In the genomic region with DNA sequence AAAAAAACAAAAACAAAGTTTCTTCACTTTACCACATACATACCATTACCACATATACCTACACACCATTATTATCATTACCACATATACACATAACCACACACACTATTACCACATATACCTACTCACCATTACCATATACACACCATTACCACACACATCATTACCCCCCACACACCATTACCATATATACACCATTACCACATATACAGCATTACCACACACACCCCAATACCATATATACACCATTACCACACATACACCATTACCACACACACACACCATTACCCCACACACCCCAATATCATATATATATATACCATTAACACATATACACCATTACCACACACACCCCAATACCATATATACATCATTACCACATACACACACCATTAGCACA, we compare ENCODE assay signal across 25 mouse cellular contexts. TPM values are rescaled to one million over a fixed set of nuclear protein-coding genes. Genes with fewer than 3 reads are reported as not detected.
DNase-seq lines count a peak whose midpoint lies in the region; ATAC-seq lines count a peak whose summit lies in the region.
"Had no signal": no experiment of that assay in that cellular context is flagged by ENCODE, and none has a peak within 500 bp of the region (broad histone marks: within the 10 kb centered on the region; RNA-seq: fewer than 3 reads in every experiment).

No protein-coding gene starts in this region.

- no peak for DNase-seq in embryonic facial prominence, embryonic 11.5 days (ENCODE audit: low spot score)
- no peak for DNase-seq in embryonic facial prominence, embryonic 10.5 days (ENCODE audit: low spot score)
- no peak for DNase-seq in hindbrain, embryonic 11.5 days (ENCODE audit: low spot score)
- DNase-seq in midbrain, embryonic 14.5 days = no peak
- no peak for DNase-seq in adrenal gland, adult (ENCODE audit: inconsistent age in 2 of 2, low spot score in 1 of 2)
- DNase-seq: adrenal gland, postnatal 25 days; cerebellum, adult 9-10 months; gastrocnemius, adult 2 months; heart, postnatal 4 days; kidney, adult 18-20 months; kidney, postnatal 14 days; thymus, postnatal 14 days had no signal

- no peak overlapping the region for H3K9ac ChIP-seq in embryonic facial prominence, embryonic 11.5 days (replicated peaks; ENCODE audit: low read length)
- H3K9ac ChIP-seq in hindbrain, embryonic 16.5 days (ENCODE audit: low read depth, low read length) = no peak overlapping the region
- no peak overlapping the region for H3K9ac ChIP-seq in hindbrain, embryonic 11.5 days (ENCODE audit: low read depth, low read length)
- no peak overlapping the region for H3K9ac ChIP-seq in midbrain, embryonic 15.5 days
- no peak overlapping the region for H3K9ac ChIP-seq in midbrain, embryonic 14.5 days (replicated peaks; ENCODE audit: low read length)
- H3K9ac ChIP-seq: embryonic facial prominence, embryonic 13.5 days; limb, embryonic 12.5 days; liver, embryonic 15.5 days; neural tube, embryonic 12.5 days had no signal

- no peaks in the 10 kb centered on the region for H3K27me3 ChIP-seq in embryonic facial prominence, embryonic 11.5 days (ENCODE audit: control insufficient read depth, insufficient read depth, low read length)
- H3K27me3 ChIP-seq in embryonic facial prominence, embryonic 10.5 days (replicated peaks; ENCODE audit: low read depth, poor library complexity, severe bottlenecking) = no peaks in the 10 kb centered on the region
- H3K27me3 ChIP-seq in hindbrain, embryonic 16.5 days (replicated peaks; ENCODE audit: control insufficient read depth, insufficient read depth, low read length) = no peaks in the 10 kb centered on the region
- H3K27me3 ChIP-seq in hindbrain, embryonic 11.5 days (ENCODE audit: control insufficient read depth, insufficient read depth, low read length) = no peaks in the 10 kb centered on the region
- H3K27me3 ChIP-seq in midbrain, embryonic 15.5 days (replicated peaks) = no peaks in the 10 kb centered on the region
- H3K27me3 ChIP-seq in midbrain, embryonic 14.5 days (ENCODE audit: control insufficient read depth, insufficient read depth, low read length) = no peaks in the 10 kb centered on the region
- H3K27me3 ChIP-seq: embryonic facial prominence, embryonic 13.5 days; limb, embryonic 12.5 days; liver, embryonic 15.5 days; neural tube, embryonic 12.5 days had no signal

- ATAC-seq in embryonic facial prominence, embryonic 11.5 days (replicated peaks; ENCODE audit: insufficient number of reproducible peaks, low FRiP score, low TSS enrichment, low read depth) = peak; percentile 71
- ATAC-seq in hindbrain, embryonic 16.5 days = peak; percentile 21
- ATAC-seq in hindbrain, embryonic 11.5 days (ENCODE audit: low FRiP score) = no peak
- peak; percentile 43; the same call in 1 of the 2 replicates for ATAC-seq in midbrain, embryonic 15.5 days (replicated peaks)
- no peak for ATAC-seq in midbrain, embryonic 14.5 days (ENCODE audit: low FRiP score, low TSS enrichment)
- peak; percentile 59 for ATAC-seq in megakaryocyte, adult 5-6 weeks (ENCODE audit: poor library complexity, severe bottlenecking)
- ATAC-seq: inflammation-experienced regulatory T-cells, adult 6 months had no signal

- no peaks in the 10 kb centered on the region for H3K9me3 ChIP-seq in embryonic facial prominence, embryonic 11.5 days (replicated peaks; ENCODE audit: control insufficient read depth, low read length)
- H3K9me3 ChIP-seq in embryonic facial prominence, embryonic 10.5 days = no peaks in the 10 kb centered on the region
- H3K9me3 ChIP-seq in hindbrain, embryonic 16.5 days (ENCODE audit: control insufficient read depth, low read length) = no peaks in the 10 kb centered on the region
- no peaks in the 10 kb centered on the region for H3K9me3 ChIP-seq in hindbrain, embryonic 11.5 days (ENCODE audit: control insufficient read depth, low read length)
- H3K9me3 ChIP-seq in midbrain, embryonic 15.5 days = no peaks in the 10 kb centered on the region
- no peaks in the 10 kb centered on the region for H3K9me3 ChIP-seq in midbrain, embryonic 14.5 days (ENCODE audit: control insufficient read depth, low read length)
- H3K9me3 ChIP-seq: embryonic facial prominence, embryonic 13.5 days; heart, embryonic 10.5 days; limb, embryonic 12.5 days; liver, embryonic 15.5 days; neural tube, embryonic 12.5 days had no signal

- no peak overlapping the region for H3K4me3 ChIP-seq in embryonic facial prominence, embryonic 11.5 days (ENCODE audit: low read depth, low read length)
- no peak overlapping the region for H3K4me3 ChIP-seq in embryonic facial prominence, embryonic 10.5 days
- no peak overlapping the region for H3K4me3 ChIP-seq in hindbrain, embryonic 16.5 days (ENCODE audit: low read length)
- no peak overlapping the region for H3K4me3 ChIP-seq in hindbrain, embryonic 11.5 days (ENCODE audit: low read depth, low read length)
- H3K4me3 ChIP-seq in midbrain, embryonic 15.5 days = no peak overlapping the region
- H3K4me3 ChIP-seq in midbrain, embryonic 14.5 days (replicated peaks; ENCODE audit: low read depth, low read length) = no peak overlapping the region
- H3K4me3 ChIP-seq: embryonic facial prominence, embryonic 13.5 days; gastrocnemius, adult 2 months; heart, embryonic 10.5 days; layer of hippocampus, adult 2 months; limb, embryonic 12.5 days; liver, embryonic 15.5 days; neural tube, embryonic 12.5 days had no signal

- no peak overlapping the region for H3K4me2 ChIP-seq in embryonic facial prominence, embryonic 11.5 days (ENCODE audit: low read depth, low read length)
- H3K4me2 ChIP-seq in hindbrain, embryonic 16.5 days (ENCODE audit: low read length) = no peak overlapping the region
- H3K4me2 ChIP-seq in hindbrain, embryonic 11.5 days (replicated peaks; ENCODE audit: low read depth, low read length) = no peak overlapping the region
- no peak overlapping the region for H3K4me2 ChIP-seq in midbrain, embryonic 15.5 days
- no peak overlapping the region for H3K4me2 ChIP-seq in midbrain, embryonic 14.5 days (ENCODE audit: low read length)
- H3K4me2 ChIP-seq: embryonic facial prominence, embryonic 13.5 days; limb, embryonic 12.5 days; liver, embryonic 15.5 days; midbrain, embryonic 11.5 days; neural tube, embryonic 12.5 days had no signal

- peaks cover 8% of the 10 kb centered on the region for H3K36me3 ChIP-seq in embryonic facial prominence, embryonic 11.5 days (replicated peaks; ENCODE audit: control insufficient read depth, insufficient read depth, low read depth, low read length)
- H3K36me3 ChIP-seq in embryonic facial prominence, embryonic 10.5 days (replicated peaks) = peaks cover 85% of the 10 kb centered on the region
- peaks cover 45% of the 10 kb centered on the region for H3K36me3 ChIP-seq in hindbrain, embryonic 16.5 days (ENCODE audit: control insufficient read depth, insufficient read depth, low read length)
- H3K36me3 ChIP-seq in hindbrain, embryonic 11.5 days (ENCODE audit: control insufficient read depth, insufficient read depth, low read length) = peaks cover 12% of the 10 kb centered on the region
- peaks cover 45% of the 10 kb centered on the region for H3K36me3 ChIP-seq in midbrain, embryonic 15.5 days (replicated peaks)
- H3K36me3 ChIP-seq in midbrain, embryonic 14.5 days (ENCODE audit: control insufficient read depth, insufficient read depth, low read length) = peaks cover 86% of the 10 kb centered on the region

- no peaks in the 10 kb centered on the region for H3K4me1 ChIP-seq in embryonic facial prominence, embryonic 11.5 days (ENCODE audit: control insufficient read depth, insufficient read depth, low read length)
- H3K4me1 ChIP-seq in embryonic facial prominence, embryonic 10.5 days = no peaks in the 10 kb centered on the region
- H3K4me1 ChIP-seq in hindbrain, embryonic 16.5 days (ENCODE audit: control insufficient read depth, insufficient read depth, low read depth, low read length) = no peaks in the 10 kb centered on the region
- no peaks in the 10 kb centered on the region for H3K4me1 ChIP-seq in hindbrain, embryonic 11.5 days (replicated peaks; ENCODE audit: control insufficient read depth, insufficient read depth, low read length)
- H3K4me1 ChIP-seq in midbrain, embryonic 15.5 days = no peaks in the 10 kb centered on the region
- H3K4me1 ChIP-seq in midbrain, embryonic 14.5 days (ENCODE audit: control insufficient read depth, insufficient read depth, low read length) = no peaks in the 10 kb centered on the region
- H3K4me1 ChIP-seq: heart, embryonic 10.5 days; limb, embryonic 12.5 days; liver, embryonic 15.5 days; neural tube, embryonic 12.5 days had no signal

- no peak overlapping the region for H3K27ac ChIP-seq in embryonic facial prominence, embryonic 11.5 days (replicated peaks; ENCODE audit: low read depth, low read length)
- no peak overlapping the region for H3K27ac ChIP-seq in embryonic facial prominence, embryonic 10.5 days (replicated peaks)
- no peak overlapping the region for H3K27ac ChIP-seq in hindbrain, embryonic 16.5 days (ENCODE audit: low read depth, low read length)
- no peak overlapping the region for H3K27ac ChIP-seq in hindbrain, embryonic 11.5 days (ENCODE audit: low read depth, low read length)
- H3K27ac ChIP-seq in midbrain, embryonic 15.5 days = no peak overlapping the region
- H3K27ac ChIP-seq in midbrain, embryonic 14.5 days (replicated peaks; ENCODE audit: low read depth, low read length) = no peak overlapping the region
- H3K27ac ChIP-seq: embryonic facial prominence, embryonic 13.5 days; gastrocnemius, adult 2 months; heart, embryonic 10.5 days; layer of hippocampus, adult 2 months; limb, embryonic 12.5 days; liver, embryonic 15.5 days; macrophage; neural tube, embryonic 12.5 days had no signal

RNA-seq across cellular contexts. Expression of gene Pex5, which starts 7.7 kb away (rescaled TPM):
- polyA plus RNA-seq in embryonic facial prominence, embryonic 11.5 days (2014; fragmentation: Nextera tagmentation; extraction: Ambion mirVana) = 37.6 and 38.5 TPM in 2 replicates
- 43.3 and 44.9 TPM in 2 replicates for polyA plus RNA-seq in embryonic facial prominence, embryonic 10.5 days (2016; fragmentation: Nextera tagmentation; extraction: Ambion mirVana)
- 64.4 and 67.0 TPM in 2 replicates for polyA plus RNA-seq in hindbrain, embryonic 16.5 days (2015; fragmentation: Nextera tagmentation; extraction: Ambion mirVana)
- 35.1 and 38.9 TPM in 2 replicates for polyA plus RNA-seq in hindbrain, embryonic 11.5 days (2014; fragmentation: Nextera tagmentation; extraction: Ambion mirVana)
- polyA plus RNA-seq in midbrain, embryonic 15.5 days (2015; fragmentation: Nextera tagmentation; extraction: Ambion mirVana) = 77.3 and 83.5 TPM in 2 replicates
- 63.8 and 66.2 TPM in 2 replicates for polyA plus RNA-seq in midbrain, embryonic 14.5 days (2014; fragmentation: Nextera tagmentation; extraction: Ambion mirVana)
- 16.1 and 16.8 TPM in 2 replicates for total RNA-seq in megakaryocyte, adult 5-6 weeks (2015)
- 17.7 and 18.4 TPM in 2 replicates for total RNA-seq in megakaryocyte, adult 5-6 weeks (2017)

RNA-seq across cellular contexts. Expression of gene Clstn3, which starts 57.4 kb away (rescaled TPM):
- 6.3 and 6.4 TPM in 2 replicates for polyA plus RNA-seq in embryonic facial prominence, embryonic 11.5 days (2014; fragmentation: Nextera tagmentation; extraction: Ambion mirVana)
- 5.5 and 8.7 TPM in 2 replicates for polyA plus RNA-seq in embryonic facial prominence, embryonic 10.5 days (2016; fragmentation: Nextera tagmentation; extraction: Ambion mirVana)
- polyA plus RNA-seq in hindbrain, embryonic 16.5 days (2015; fragmentation: Nextera tagmentation; extraction: Ambion mirVana) = 174 and 180 TPM in 2 replicates
- polyA plus RNA-seq in hindbrain, embryonic 11.5 days (2014; fragmentation: Nextera tagmentation; extraction: Ambion mirVana) = 10.2 and 11.9 TPM in 2 replicates
- 146 and 153 TPM in 2 replicates for polyA plus RNA-seq in midbrain, embryonic 15.5 days (2015; fragmentation: Nextera tagmentation; extraction: Ambion mirVana)
- 78.0 and 105 TPM in 2 replicates for polyA plus RNA-seq in midbrain, embryonic 14.5 days (2014; fragmentation: Nextera tagmentation; extraction: Ambion mirVana)
- 0.11 and 1.2 TPM in 2 replicates for total RNA-seq in megakaryocyte, adult 5-6 weeks (2015)
- total RNA-seq in megakaryocyte, adult 5-6 weeks (2017) = 0.51 and 0.73 TPM in 2 replicates
- total RNA-seq: monocyte, adult 5-6 weeks had no signal
- polyA plus RNA-seq: inflammation-experienced regulatory T-cells, adult 6 months had no signal

Comparison
In these comparisons a context has a peak if more than half of its experiments do, and no peak if none do; other contexts are left out.
1. ATAC-seq: peak in embryonic facial prominence, embryonic 11.5 days (single experiment), hindbrain, embryonic 16.5 days (single experiment), midbrain, embryonic 15.5 days (single experiment) and megakaryocyte, adult 5-6 weeks (single experiment); none in hindbrain, embryonic 11.5 days (single experiment) and midbrain, embryonic 14.5 days (single experiment).